Mouse (Mus musculus) brain, embryonic 18.5 days (tissue): ENCODE data around the gene Selenow.
A peak's percentile ranks its signal among the peaks of the same experiment; 100 is the strongest.
"Not testable (repeated sequence)": the region's sequence is repeated elsewhere in the genome, so short reads cannot be mapped to it uniquely, and the experiment has no call there.

ENCODE experiments used
- DNase-seq: peaks from one replicate; pipeline ENCODE4 v3.0.0-alpha.2; 2012; ENCODE audit warnings: low read depth, low spot score

Selenow gene

GRCm38 (mm10) chr7:15945721-15946536 is 23.7 kb upstream of the Selenow start, which contains the start of gene Nop53:
Nop53 (minus strand) TSS chr7:15946074.
- DNase-seq = peak; percentile 96

GRCm38 (mm10) chr7:15945211-15945610 is 23.0 kb upstream of the Selenow start:
- no peak for DNase-seq

GRCm38 (mm10) chr7:15944311-15944710 is 22.1 kb upstream of the Selenow start:
- no peak for DNase-seq

GRCm38 (mm10) chr7:15938621-15939020 is 16.4 kb upstream of the Selenow start:
- no peak for DNase-seq

GRCm38 (mm10) chr7:15937491-15937890 is 15.3 kb upstream of the Selenow start:
- no peak for DNase-seq

GRCm38 (mm10) chr7:15933437-15934359 is 11.5 kb upstream of the Selenow start:
- no peak for DNase-seq

- no peak for DNase-seq
Observed at GRCm38 (mm10) chr7:15931635-15932034, 9.4 kb upstream of the Selenow start.

- no peak for DNase-seq
Observed at GRCm38 (mm10) chr7:15930543-15930942, 8.3 kb upstream of the Selenow start.

- no peak for DNase-seq
Observed at GRCm38 (mm10) chr7:15929910-15930309, 7.7 kb upstream of the Selenow start.

GRCm38 (mm10) chr7:15921796-15922195 is 406 bp downstream of the Selenow start:
- peak; percentile 22 for DNase-seq

- DNase-seq = no peak
Observed at GRCm38 (mm10) chr7:15920645-15921190, 1.5 kb downstream of the Selenow start.

- DNase-seq = no peak
Observed at GRCm38 (mm10) chr7:15919947-15920346, 2.3 kb downstream of the Selenow start.

- DNase-seq = no peak
Observed at GRCm38 (mm10) chr7:15918371-15918770, 3.8 kb downstream of the Selenow start.

GRCm38 (mm10) chr7:15916996-15917395 is 5.2 kb downstream of the Selenow start:
- no peak for DNase-seq

- DNase-seq = no peak
Observed at GRCm38 (mm10) chr7:15916134-15916723, 6.0 kb downstream of the Selenow start.

- not testable (repeated sequence) for DNase-seq
Observed at GRCm38 (mm10) chr7:15915695-15916094, 6.5 kb downstream of the Selenow start.

GRCm38 (mm10) chr7:15914751-15915150 is 7.5 kb downstream of the Selenow start:
- no peak for DNase-seq

GRCm38 (mm10) chr7:15914252-15914651 is 8.0 kb downstream of the Selenow start:
- no peak for DNase-seq

GRCm38 (mm10) chr7:15912183-15912582 is 10.0 kb downstream of the Selenow start:
- no peak for DNase-seq

- DNase-seq = no peak
Observed at GRCm38 (mm10) chr7:15910521-15910920, 11.7 kb downstream of the Selenow start.

GRCm38 (mm10) chr7:15907971-15908590 is 14.1 kb downstream of the Selenow start:
- DNase-seq = no peak
